Mouse (Mus musculus) C2C12 (cell line): ENCODE results near the gene Arrdc2. TPM values are rescaled to one million over a fixed set of nuclear protein-coding genes. Genes with fewer than 3 reads are reported as not detected.
A peak's percentile ranks its signal among the peaks of the same experiment; 100 is the strongest.

Experiments
- H3K27me3 ChIP-seq: one replicate; pipeline ENCODE4 v1.6.1; 2011; ENCODE audit not compliant: control insufficient read depth, insufficient read depth, insufficient read length
- H3K36me3 ChIP-seq: one replicate; pipeline ENCODE4 v1.6.1; 2011; ENCODE audit not compliant: control insufficient read depth, insufficient read depth
- H3K4me3 ChIP-seq: one replicate; pipeline ENCODE4 v1.5.1; 2011; ENCODE audit warnings: mild to moderate bottlenecking, control low read depth; ENCODE audit not compliant: poor library complexity, insufficient read depth, severe bottlenecking
- H3K79me2 ChIP-seq: one replicate; pipeline ENCODE4 v1.6.1; 2011; ENCODE audit not compliant: control insufficient read depth, insufficient read depth
- H3K79me3 ChIP-seq: one replicate; pipeline ENCODE4 v1.6.1; 2011; ENCODE audit warnings: low read depth, control low read depth
- H3ac ChIP-seq: one replicate; pipeline ENCODE3; 2011; ENCODE audit warnings: low read depth; ENCODE audit not compliant: control insufficient read depth, insufficient read length
- CEBPB ChIP-seq: IDR thresholded peaks from one replicate; pipeline ENCODE4 v1.6.1; 2011; ENCODE audit warnings: low read depth, mild to moderate bottlenecking, control low read depth, moderate library complexity
- CTCF ChIP-seq: IDR thresholded peaks from one replicate; pipeline ENCODE4 v1.5.1; 2011; ENCODE audit not compliant: control insufficient read depth, insufficient read depth, insufficient read length
- FOSL1 ChIP-seq: IDR thresholded peaks from one replicate; pipeline ENCODE4 v1.8.0; 2011; ENCODE audit warnings: mild to moderate bottlenecking, low read length; ENCODE audit not compliant: poor library complexity, insufficient read depth, severe bottlenecking
- MAX ChIP-seq: IDR thresholded peaks from one replicate; pipeline ENCODE4 v1.6.1; 2011; ENCODE audit warnings: mild to moderate bottlenecking, control low read depth
- MYOD1 ChIP-seq: IDR thresholded peaks from one replicate; pipeline ENCODE4 v1.6.1; 2011; ENCODE audit warnings: low read depth; ENCODE audit not compliant: control insufficient read depth, insufficient read length
- MYOG ChIP-seq: IDR thresholded peaks from one replicate; pipeline ENCODE4 v1.6.1; 2011; ENCODE audit not compliant: control insufficient read depth, insufficient read length; ENCODE audit errors: extremely low read depth
- USF1 ChIP-seq: IDR thresholded peaks from one replicate; pipeline ENCODE4 v1.6.1; 2011; ENCODE audit warnings: low read depth, mild to moderate bottlenecking, control low read depth, moderate library complexity
- polyA plus RNA-seq: library from polyadenylated mRNA; unstranded; fragments of >200 nt; fragmentation: generic; extraction: Trizol; gene quantifications from one replicate; pipeline ENCODE4 v1.2.1, GENCODE M21; 2012; ENCODE audit warnings: missing spikeins

Arrdc2 gene
- polyA plus RNA-seq, 1 experiment = 4.4 TPM

- peak; percentile 37 for TF ChIP-seq MYOD1
- TF ChIP-seq CTCF = no peak
- Histone ChIP-seq H3K4me3 (no peak overlapping the region), H3K27me3 (no peaks in the 10 kb centered on the region), H3ac (no peak overlapping the region), H3K36me3 (no peaks in the 10 kb centered on the region), H3K79me3 (no peaks in the 10 kb centered on the region), H3K79me2 (no peaks in the 10 kb centered on the region)
Measured at GRCm38 (mm10) chr8:70880126-70880525, 40.6 kb upstream of the Arrdc2 start.

- Histone ChIP-seq H3K79me3 (no peaks in the 10 kb centered on the region), H3K27me3 (no peaks in the 10 kb centered on the region), H3K4me3 (no peak overlapping the region), H3K79me2 (no peaks in the 10 kb centered on the region), H3K36me3 (no peaks in the 10 kb centered on the region), H3ac (no peak overlapping the region)
- TF ChIP-seq CEBPB (no peak), CTCF (no peak), FOSL1 (no peak), MYOG (no peak), MYOD1 (no peak), USF1 (no peak), MAX (no peak)
Measured at GRCm38 (mm10) chr8:70879500-70879899, 40.0 kb upstream of the Arrdc2 start.

DNA sequence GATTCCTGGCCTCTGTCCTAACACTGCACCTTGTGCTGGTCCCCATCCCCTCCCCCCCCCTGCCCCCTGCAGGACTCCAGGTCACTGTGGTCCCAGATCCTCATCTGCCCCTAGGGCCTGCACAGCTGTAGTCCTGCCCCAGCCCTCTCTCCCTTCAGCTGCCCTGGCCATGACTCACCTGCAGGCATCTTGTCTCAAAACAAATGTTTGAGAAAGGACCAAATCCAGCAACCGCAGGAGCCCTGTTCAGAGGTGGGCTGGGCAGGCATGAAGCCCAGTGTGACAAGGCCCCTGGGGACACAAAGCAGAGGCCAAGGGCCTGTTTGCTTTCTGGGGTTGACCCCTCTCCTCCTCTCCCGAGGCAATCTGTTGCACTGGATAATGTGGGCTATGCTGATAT is 38.7 kb upstream of the Arrdc2 start:
- H3ac ChIP-seq = no peak overlapping the region
- no peaks in the 10 kb centered on the region for H3K79me3 ChIP-seq
- peaks cover under 1% of the 10 kb centered on the region for H3K79me2 ChIP-seq
- no peaks in the 10 kb centered on the region for H3K36me3 ChIP-seq
- H3K27me3 ChIP-seq = no peaks in the 10 kb centered on the region
- H3K4me3 ChIP-seq = no peak overlapping the region
- TF ChIP-seq CTCF (no peak), CEBPB (no peak), MYOG (no peak), MYOD1 (peak; percentile 67), FOSL1 (no peak), MAX (no peak), USF1 (no peak)

GRCm38 (mm10) chr8:70876382-70876781 is 36.9 kb upstream of the Arrdc2 start:
- Histone ChIP-seq H3K79me3 (peaks cover 9% of the 10 kb centered on the region), H3K36me3 (no peaks in the 10 kb centered on the region), H3ac (no peak overlapping the region), H3K79me2 (peaks cover 18% of the 10 kb centered on the region), H3K27me3 (no peaks in the 10 kb centered on the region), H3K4me3 (no peak overlapping the region)
- TF ChIP-seq MYOD1 (no peak), CEBPB (no peak), MAX (no peak), MYOG (no peak), FOSL1 (no peak), CTCF (no peak), USF1 (no peak)

DNA sequence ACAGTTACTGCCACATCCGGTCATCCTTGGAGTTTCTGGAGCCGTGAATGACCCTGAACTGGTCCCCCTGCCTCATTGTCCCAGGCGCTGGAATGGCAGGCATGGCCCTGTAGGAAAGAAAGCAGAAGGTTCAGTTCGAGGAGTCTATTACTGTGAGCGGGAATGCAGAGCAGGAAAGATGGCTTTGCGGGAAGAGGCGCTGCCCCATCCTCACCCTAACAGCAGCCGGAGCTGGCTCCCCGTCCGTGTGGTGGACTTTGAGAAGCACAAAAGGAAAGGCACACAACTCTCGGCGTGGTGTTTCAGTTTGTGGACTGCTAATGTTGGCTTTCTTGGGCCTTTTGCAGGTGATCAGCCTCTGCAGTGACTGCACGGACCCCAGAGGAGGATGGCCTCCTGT is 34.9 kb upstream of the Arrdc2 start:
- Histone ChIP-seq H3K36me3 (no peaks in the 10 kb centered on the region), H3K27me3 (no peaks in the 10 kb centered on the region), H3K79me2 (peaks cover 27% of the 10 kb centered on the region), H3K79me3 (peaks cover 9% of the 10 kb centered on the region), H3K4me3 (no peak overlapping the region), H3ac (no peak overlapping the region)
- no peak for TF ChIP-seq MYOD1
- no peak for TF ChIP-seq USF1
- no peak for TF ChIP-seq CEBPB
- no peak for TF ChIP-seq FOSL1
- no peak for TF ChIP-seq MAX
- TF ChIP-seq CTCF = no peak
- no peak for TF ChIP-seq MYOG

GRCm38 (mm10) chr8:70873364-70873985 is 34.0 kb upstream of the Arrdc2 start, which contains the start of gene Ccdc124:
TSS of gene Ccdc124 (minus strand) at chr8:70873935.
- Histone ChIP-seq H3K4me3 (peak within 1 kb of the TSS; percentile 86), H3K27me3 (no peaks in the 10 kb centered on the region), H3K36me3 (no peaks in the 10 kb centered on the region), H3K79me2 (peaks cover 27% of the 10 kb centered on the region), H3K79me3 (peaks cover 9% of the 10 kb centered on the region), H3ac (peak within 1 kb of the TSS; percentile 85)
- TF ChIP-seq CTCF (peak; percentile 93), USF1 (no peak)
